16 mouse cellular contexts compared by ENCODE assay signal in genomic region chr9:96701891-96702290, GRCm38 (mm10). TPM values are rescaled to one million over a fixed set of nuclear protein-coding genes. Genes with fewer than 3 reads are reported as not detected.
DNase-seq lines count a peak whose midpoint lies in the region; ATAC-seq lines count a peak whose summit lies in the region.
"Had no signal": no experiment of that assay in that cellular context is flagged by ENCODE, and none has a peak within 500 bp of the region (broad histone marks: within the 10 kb centered on the region; RNA-seq: fewer than 3 reads in every experiment).

No protein-coding gene starts in this region.

- H3K27me3 ChIP-seq in hindbrain, embryonic 10.5 days (ENCODE audit: insufficient read depth, poor library complexity, severe bottlenecking): no peaks in the 10 kb centered on the region
- no peaks in the 10 kb centered on the region for H3K27me3 ChIP-seq in hindbrain, embryonic 12.5 days
- no peaks in the 10 kb centered on the region for H3K27me3 ChIP-seq in hindbrain, embryonic 13.5 days
- H3K27me3 ChIP-seq: heart, embryonic 15.5 days; liver, embryonic 13.5 days; midbrain, embryonic 12.5 days had no signal

- DNase-seq in adrenal gland, postnatal 10 days: peak; percentile 59
- no peak for DNase-seq in adrenal gland, adult 8-10 months
- DNase-seq in hindbrain, embryonic 10.5 days (ENCODE audit: low spot score): no peak
- DNase-seq in NIH3T3 (ENCODE audit: low read depth): peak; percentile 6
- DNase-seq in right cerebral cortex, adult 2 months (ENCODE audit: low spot score in 2 of 2): no peak
- DNase-seq: embryo, embryonic 11 days; liver, embryonic 13.5 days had no signal

- H3K4me1 ChIP-seq in hindbrain, embryonic 10.5 days (replicated peaks): peaks cover 13% of the 10 kb centered on the region
- peaks cover 5% of the 10 kb centered on the region; the same call in 1 of the 2 replicates for H3K4me1 ChIP-seq in hindbrain, embryonic 12.5 days
- H3K4me1 ChIP-seq in hindbrain, embryonic 13.5 days (replicated peaks): peaks cover 15% of the 10 kb centered on the region

- H3K36me3 ChIP-seq in hindbrain, embryonic 10.5 days: peaks cover 14% of the 10 kb centered on the region
- H3K36me3 ChIP-seq in hindbrain, embryonic 12.5 days: 0 out of 2 replicates have a peak, but pooled peaks cover 7% of the 10 kb centered on the region
- H3K36me3 ChIP-seq in hindbrain, embryonic 13.5 days: peaks cover 25% of the 10 kb centered on the region

- 0 out of 2 replicates have a peak overlapping the region, but pooled peaks have one; percentile 40 for H3K27ac ChIP-seq in hindbrain, embryonic 10.5 days
- H3K27ac ChIP-seq in hindbrain, embryonic 12.5 days: no peak overlapping the region
- no peak overlapping the region; the same call in 1 of the 2 replicates for H3K27ac ChIP-seq in hindbrain, embryonic 13.5 days
- H3K27ac ChIP-seq: heart, embryonic 15.5 days; hindbrain, embryonic 14.5 days; liver, embryonic 13.5 days; midbrain, embryonic 12.5 days had no signal

- H3K4me2 ChIP-seq in hindbrain, embryonic 12.5 days (replicated peaks): no peak overlapping the region
- H3K4me2 ChIP-seq in hindbrain, embryonic 13.5 days: no peak overlapping the region
- H3K4me2 ChIP-seq: heart, embryonic 15.5 days; hindbrain, embryonic 14.5 days; liver, embryonic 13.5 days; midbrain, embryonic 12.5 days had no signal

- no peak overlapping the region for H3K9ac ChIP-seq in hindbrain, embryonic 12.5 days
- H3K9ac ChIP-seq in hindbrain, embryonic 13.5 days: no peak overlapping the region
- H3K9ac ChIP-seq: heart, embryonic 15.5 days; hindbrain, embryonic 14.5 days; liver, embryonic 13.5 days; midbrain, embryonic 12.5 days had no signal

- no peak for ATAC-seq in hindbrain, embryonic 12.5 days (ENCODE audit: low FRiP score)
- ATAC-seq in granulocyte monocyte progenitor cell, adult 5-6 weeks (replicated peaks; ENCODE audit: poor library complexity, severe bottlenecking): peak; percentile 93
- no peak for ATAC-seq in hindbrain, embryonic 13.5 days (ENCODE audit: low FRiP score)
- ATAC-seq: intestine, embryonic 16.5 days; lung, postnatal 0 days had no signal

- peaks cover 5% of the 10 kb centered on the region for H3K9me3 ChIP-seq in hindbrain, embryonic 10.5 days
- peaks cover 6% of the 10 kb centered on the region for H3K9me3 ChIP-seq in hindbrain, embryonic 12.5 days (replicated peaks)
- no peaks in the 10 kb centered on the region for H3K9me3 ChIP-seq in hindbrain, embryonic 13.5 days

- H3K4me3 ChIP-seq in hindbrain, embryonic 10.5 days: no peak overlapping the region
- no peak overlapping the region for H3K4me3 ChIP-seq in hindbrain, embryonic 12.5 days
- no peak overlapping the region for H3K4me3 ChIP-seq in hindbrain, embryonic 13.5 days
- H3K4me3 ChIP-seq: heart, embryonic 15.5 days; liver, embryonic 13.5 days; midbrain, embryonic 12.5 days; myocyte had no signal

- 92% methylated on average over 10 of the region's 10 CpGs for WGBS in hindbrain, embryonic 10.5 days
- 91% methylated on average over 10 of the region's 10 CpGs for WGBS in hindbrain, embryonic 12.5 days
- WGBS in hindbrain, embryonic 13.5 days: 88% methylated on average over 10 of the region's 10 CpGs

RNA-seq across cellular contexts. Expression of gene Zbtb38, which starts 50.7 kb away (rescaled TPM):
- 10 to 100 TPM; 35.7 to 37.8 TPM for total RNA-seq in adrenal gland, postnatal 10 days (2021)
- total RNA-seq in adrenal gland, adult 8-10 months (2022): 10 to 100 TPM; 55.4 to 88.4 (median 70.5) TPM
- 7.8 and 8.5 TPM in 2 replicates for polyA plus RNA-seq in hindbrain, embryonic 10.5 days (2016; fragmentation: Nextera tagmentation; extraction: Ambion mirVana)
- polyA plus RNA-seq in hindbrain, embryonic 12.5 days (2016; fragmentation: Nextera tagmentation; extraction: Ambion mirVana): 18.0 and 20.0 TPM in 2 replicates
- 15.9 and 19.1 TPM in 2 replicates for total RNA-seq in granulocyte monocyte progenitor cell, adult 5-6 weeks (2014; fragmentation: Nextera tagmentation)
- total RNA-seq in granulocyte monocyte progenitor cell, adult 5-6 weeks (2017): 28.0 and 29.0 TPM in 2 replicates
- polyA plus RNA-seq in hindbrain, embryonic 13.5 days (2015; fragmentation: Nextera tagmentation; extraction: Ambion mirVana): 42.2 and 44.0 TPM in 2 replicates

Comparison
In these comparisons a context has a peak if more than half of its experiments do, and no peak if none do; other contexts are left out.
1. DNase-seq: peak in adrenal gland, postnatal 10 days (single experiment) and NIH3T3 (single experiment); none in adrenal gland, adult 8-10 months (single experiment), hindbrain, embryonic 10.5 days (single experiment) and right cerebral cortex, adult 2 months (0 of 2).